Mouse (Mus musculus): Measurements from ENCODE around the gene Crim1.

- no peak for TF ChIP-seq CTCF (IDR thresholded peaks at IDR 0.05; ENCODE audit: borderline replicate concordance, control insufficient read depth, extremely low read depth, insufficient read depth, low read length, poor library complexity)
- TF ChIP-seq POLR2A (IDR thresholded peaks at IDR 0.05; ENCODE audit: control insufficient read depth, extremely low read depth, insufficient read depth, low read length, poor library complexity): no peak
Observed at GRCm38 (mm10) chr17:78379730-78380245, 179.7 kb downstream of the Crim1 start.
